15 mouse cellular contexts compared by ENCODE assay signal in the genomic region with DNA sequence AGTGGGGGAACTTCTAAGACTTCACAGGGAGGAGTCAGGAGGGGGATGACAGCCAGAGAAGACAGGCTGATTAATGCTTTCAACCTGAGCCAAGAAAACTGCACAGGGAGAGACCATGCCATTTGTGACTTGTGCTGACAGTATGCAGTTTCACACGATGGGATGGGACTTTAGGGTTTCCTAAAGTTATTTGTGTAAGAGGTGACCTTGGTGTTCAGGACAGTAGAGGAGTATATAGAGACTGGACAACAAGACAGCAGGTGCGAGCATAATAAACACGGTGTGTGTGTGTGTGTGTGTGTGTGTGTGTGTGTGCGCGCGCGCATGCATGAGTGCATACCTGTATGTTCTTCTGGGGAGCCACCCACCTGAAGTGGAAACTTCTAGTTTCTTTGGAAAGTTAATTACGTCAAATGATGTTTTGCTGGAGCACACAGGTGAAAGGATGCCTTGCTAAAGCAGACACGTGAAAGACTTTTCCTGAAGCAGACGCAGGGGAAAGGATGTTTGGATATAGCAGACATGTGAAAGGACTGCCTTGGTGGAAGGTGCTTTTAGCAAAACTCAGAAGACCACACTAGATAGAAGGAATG. TPM values are rescaled to one million over a fixed set of nuclear protein-coding genes. Genes with fewer than 3 reads are reported as not detected.
DNase-seq lines count a peak whose midpoint lies in the region; ATAC-seq and TF ChIP-seq lines count a peak whose summit lies in the region.
"Had no signal": no experiment of that assay in that cellular context is flagged by ENCODE, and none has a peak within 500 bp of the region (broad histone marks: within the 10 kb centered on the region; RNA-seq: fewer than 3 reads in every experiment).

No protein-coding gene starts in this region.

- peak overlapping the region; percentile 43 for H3K27ac ChIP-seq in heart, adult 2 months
- 0 out of 2 replicates have a peak overlapping the region, but pooled peaks have one; percentile 29 for H3K27ac ChIP-seq in limb, embryonic 12.5 days
- no peak overlapping the region for H3K27ac ChIP-seq in limb, embryonic 10.5 days
- H3K27ac ChIP-seq in embryonic facial prominence, embryonic 10.5 days (replicated peaks) = 0 out of 2 replicates have a peak overlapping the region, but pooled peaks have one; percentile 21
- peak overlapping the region; percentile 17 for H3K27ac ChIP-seq in intestine, postnatal 0 days (ENCODE audit: low read depth, low read length)
- H3K27ac ChIP-seq: hindbrain, postnatal 0 days had no signal

- H3K4me1 ChIP-seq in heart, adult 2 months (ENCODE audit: control insufficient read depth, insufficient read depth, low read length) = peaks cover 34% of the 10 kb centered on the region
- peaks cover 26% of the 10 kb centered on the region for H3K4me1 ChIP-seq in limb, embryonic 12.5 days (replicated peaks)
- peaks cover 15% of the 10 kb centered on the region for H3K4me1 ChIP-seq in limb, embryonic 10.5 days
- peaks cover 33% of the 10 kb centered on the region for H3K4me1 ChIP-seq in embryonic facial prominence, embryonic 10.5 days
- H3K4me1 ChIP-seq in intestine, postnatal 0 days (replicated peaks; ENCODE audit: control insufficient read depth, insufficient read depth, low read length) = peaks cover 26% of the 10 kb centered on the region; the same call in 1 of the 2 replicates

- WGBS in heart, adult 2 months = 82% methylated on average over 10 of the region's 10 CpGs
- WGBS in limb, embryonic 12.5 days = 85% methylated on average over 10 of the region's 10 CpGs
- WGBS in limb, embryonic 10.5 days = 91% methylated on average over 10 of the region's 10 CpGs
- WGBS in embryonic facial prominence, embryonic 10.5 days = 86% methylated on average over 10 of the region's 10 CpGs
- WGBS in intestine, postnatal 0 days = 70% methylated on average over 10 of the region's 10 CpGs

- no peak overlapping the region for H3K4me3 ChIP-seq in heart, adult 2 months
- H3K4me3 ChIP-seq in limb, embryonic 12.5 days (replicated peaks) = no peak overlapping the region
- H3K4me3 ChIP-seq in limb, embryonic 10.5 days = no peak overlapping the region
- H3K4me3 ChIP-seq in embryonic facial prominence, embryonic 10.5 days = no peak overlapping the region
- H3K4me3 ChIP-seq in intestine, postnatal 0 days (ENCODE audit: low read depth, low read length) = no peak overlapping the region

- no peak for ATAC-seq in limb, embryonic 12.5 days (ENCODE audit: insufficient number of reproducible peaks, insufficient read depth, low FRiP score, low TSS enrichment, low read depth)
- ATAC-seq in intestine, postnatal 0 days = no peak
- ATAC-seq: forebrain, embryonic 14.5 days; hindbrain, postnatal 0 days had no signal

- intact Hi-C loops in heart, adult 2 months (cut with DNase I) = no loop called here
- intact Hi-C loops in heart, postnatal 25 days (cut with DNase I) = loop anchor here (5.0 kb wide), 1 partner anchor 86 kb away; no protein-coding TSS in a partner anchor

- no peaks in the 10 kb centered on the region for H3K9me3 ChIP-seq in limb, embryonic 12.5 days
- no peaks in the 10 kb centered on the region for H3K9me3 ChIP-seq in limb, embryonic 10.5 days (replicated peaks)
- no peaks in the 10 kb centered on the region for H3K9me3 ChIP-seq in embryonic facial prominence, embryonic 10.5 days
- H3K9me3 ChIP-seq in intestine, postnatal 0 days (ENCODE audit: control insufficient read depth) = no peaks in the 10 kb centered on the region

- no peak for DNase-seq in heart, adult 2 months
- no peak for DNase-seq in heart, postnatal 25 days (ENCODE audit: low spot score)
- DNase-seq in limb, embryonic 10.5 days (ENCODE audit: low spot score) = no peak
- no peak for DNase-seq in embryonic facial prominence, embryonic 10.5 days (ENCODE audit: low spot score)
- DNase-seq in cerebellum, postnatal 14 days = no peak
- DNase-seq: adrenal gland, adult 2 months; cerebellum, adult 8-10 months; layer of hippocampus, postnatal 36 days; right cerebral cortex, postnatal 25 days; thymus, postnatal 4 days had no signal

- no peaks in the 10 kb centered on the region for H3K27me3 ChIP-seq in heart, adult 2 months (ENCODE audit: control insufficient read depth, insufficient read depth, low read length)
- no peaks in the 10 kb centered on the region for H3K27me3 ChIP-seq in limb, embryonic 12.5 days
- H3K27me3 ChIP-seq in limb, embryonic 10.5 days (ENCODE audit: low read depth, poor library complexity, severe bottlenecking) = no peaks in the 10 kb centered on the region
- H3K27me3 ChIP-seq in embryonic facial prominence, embryonic 10.5 days (replicated peaks; ENCODE audit: low read depth, poor library complexity, severe bottlenecking) = no peaks in the 10 kb centered on the region
- no peaks in the 10 kb centered on the region for H3K27me3 ChIP-seq in intestine, postnatal 0 days (replicated peaks; ENCODE audit: control insufficient read depth, insufficient read depth, low read length)

- TF ChIP-seq POLR2A in heart, adult 2 months (IDR thresholded peaks at IDR 0.05; ENCODE audit: insufficient read depth, low read depth, low read length) = no peak

- peaks cover 16% of the 10 kb centered on the region for H3K36me3 ChIP-seq in heart, adult 2 months (ENCODE audit: control insufficient read depth, insufficient read depth, low read length)
- no peaks in the 10 kb centered on the region for H3K36me3 ChIP-seq in limb, embryonic 12.5 days
- no peaks in the 10 kb centered on the region for H3K36me3 ChIP-seq in limb, embryonic 10.5 days
- H3K36me3 ChIP-seq in embryonic facial prominence, embryonic 10.5 days (replicated peaks) = no peaks in the 10 kb centered on the region
- H3K36me3 ChIP-seq in intestine, postnatal 0 days (ENCODE audit: control insufficient read depth, insufficient read depth) = no peaks in the 10 kb centered on the region

- H3K4me2 ChIP-seq in limb, embryonic 12.5 days = no peak overlapping the region
- H3K4me2 ChIP-seq in intestine, postnatal 0 days (replicated peaks; ENCODE audit: low read depth) = no peak overlapping the region
- H3K4me2 ChIP-seq: midbrain, embryonic 11.5 days had no signal

- H3K79me2 ChIP-seq in heart, adult 2 months (replicated peaks; ENCODE audit: control insufficient read depth, insufficient read depth, low read length) = no peaks in the 10 kb centered on the region

- H3K9ac ChIP-seq in heart, adult 2 months (ENCODE audit: low read depth, low read length) = no peak overlapping the region
- no peak overlapping the region for H3K9ac ChIP-seq in limb, embryonic 12.5 days (replicated peaks)
- no peak overlapping the region for H3K9ac ChIP-seq in intestine, postnatal 0 days (ENCODE audit: low read depth, low read length)

- no peak for TF ChIP-seq EP300 in heart, adult 2 months (IDR thresholded peaks at IDR 0.05; ENCODE audit: insufficient read depth, low read depth, low read length)

- no peak for TF ChIP-seq CTCF in heart, adult 2 months (IDR thresholded peaks at IDR 0.05)
- TF ChIP-seq CTCF in intestine, postnatal 0 days (IDR thresholded peaks at IDR 0.05; ENCODE audit: low read depth) = no peak

RNA-seq across cellular contexts. Expression of a gene that starts 29.3 kb away (rescaled TPM):
- total RNA-seq in heart, adult 2 months (2021) = 10 to 100 TPM; 26.7 to 28.9 TPM
- polyA plus RNA-seq in heart, adult 2 months (2012; rRNA removed) = 15.2 and 24.7 TPM in 2 replicates
- 10 to 100 TPM; 23.3 to 28.2 TPM for total RNA-seq in heart, postnatal 25 days (2021)
- polyA plus RNA-seq in limb, embryonic 12.5 days (2016; fragmentation: Nextera tagmentation; extraction: Ambion mirVana) = 13.8 and 15.2 TPM in 2 replicates
- 8.5 and 11.1 TPM in 2 replicates for polyA plus RNA-seq in limb, embryonic 10.5 days (2016; fragmentation: Nextera tagmentation; extraction: Ambion mirVana)
- polyA plus RNA-seq in embryonic facial prominence, embryonic 10.5 days (2016; fragmentation: Nextera tagmentation; extraction: Ambion mirVana) = 17.4 and 19.1 TPM in 2 replicates
- 17.6 and 18.9 TPM in 2 replicates for polyA plus RNA-seq in intestine, postnatal 0 days (2015; fragmentation: Nextera tagmentation; extraction: Ambion mirVana)
